Mouse (Mus musculus) brain, embryonic 18.5 days (tissue): ENCODE data around the gene Dazap2.
"Not testable (repeated sequence)": the region's sequence is repeated elsewhere in the genome, so short reads cannot be mapped to it uniquely, and the experiment has no call there.

Source experiments
- DNase-seq: peaks from one replicate; pipeline ENCODE4 v3.0.0-alpha.2; 2012; ENCODE audit warnings: low read depth, low spot score

The Dazap2 gene

DNA sequence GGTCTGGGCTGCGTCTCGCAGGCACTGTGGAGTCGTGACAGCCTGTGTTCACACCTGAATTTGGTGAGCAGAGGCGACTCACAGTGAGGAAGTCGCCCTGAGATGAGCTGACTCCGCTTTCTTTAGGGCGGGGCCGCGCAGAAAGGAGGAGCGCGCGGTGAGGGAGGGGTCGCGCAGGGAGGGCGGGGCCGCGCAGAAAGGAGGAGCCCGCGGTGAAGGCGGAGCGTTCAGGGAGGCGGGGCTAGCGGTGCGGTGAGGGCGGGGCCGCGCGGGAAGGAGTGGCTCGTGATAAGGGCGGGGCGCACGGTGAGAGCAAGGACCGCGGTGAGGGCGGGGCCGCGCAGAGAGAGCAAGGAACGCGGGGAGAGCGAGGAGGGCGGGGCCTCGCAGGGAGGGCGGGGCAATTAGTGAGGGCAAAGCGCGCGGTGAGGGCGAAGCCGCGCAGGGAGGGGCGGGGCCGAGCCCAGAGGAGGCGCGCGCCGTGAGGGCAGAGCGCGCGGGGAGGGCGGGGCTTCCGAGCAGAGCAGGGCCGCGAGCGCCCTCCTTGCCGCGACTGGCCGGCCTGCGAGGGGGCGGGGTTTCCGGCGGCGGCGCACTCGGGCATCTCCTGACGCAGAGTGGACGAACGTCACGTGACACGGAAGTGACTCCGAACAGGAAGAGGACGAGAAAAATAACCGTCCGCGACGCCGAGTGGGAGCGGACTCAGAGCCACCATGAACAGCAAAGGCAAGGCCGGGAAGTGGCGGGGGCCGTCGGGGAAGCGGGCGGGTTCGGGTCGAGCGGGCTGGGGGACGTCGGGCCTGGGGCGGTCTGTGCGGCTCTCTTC is at the start of gene Dazap2:
Dazap2 (plus strand) TSS at position 354 of the 829 bp plus-strand sequence.
- peak; percentile 94 for DNase-seq

DNA sequence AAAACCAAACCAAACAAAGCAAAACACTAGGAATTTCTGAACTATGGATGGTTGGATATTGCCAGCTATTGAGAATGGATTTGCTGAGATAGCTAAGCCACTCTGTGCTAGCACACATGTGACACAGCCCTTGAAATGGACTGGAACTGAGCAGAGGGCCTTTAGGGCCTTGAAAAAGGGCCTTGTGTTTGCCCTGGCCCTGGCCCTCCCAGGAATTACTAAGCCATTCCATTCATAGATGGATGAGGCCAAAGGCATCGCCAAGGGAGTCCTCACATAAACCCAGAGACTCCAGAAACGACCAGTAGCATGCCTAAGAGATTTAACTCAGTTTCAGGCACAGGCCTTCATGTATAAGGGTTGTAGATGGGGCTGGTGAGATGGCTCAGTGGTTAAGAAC is 48.6 kb upstream of the Dazap2 start:
- no peak for DNase-seq

GRCm38 (mm10) chr15:100569239-100569638 is 45.9 kb upstream of the Dazap2 start:
- DNase-seq: no peak

DNA sequence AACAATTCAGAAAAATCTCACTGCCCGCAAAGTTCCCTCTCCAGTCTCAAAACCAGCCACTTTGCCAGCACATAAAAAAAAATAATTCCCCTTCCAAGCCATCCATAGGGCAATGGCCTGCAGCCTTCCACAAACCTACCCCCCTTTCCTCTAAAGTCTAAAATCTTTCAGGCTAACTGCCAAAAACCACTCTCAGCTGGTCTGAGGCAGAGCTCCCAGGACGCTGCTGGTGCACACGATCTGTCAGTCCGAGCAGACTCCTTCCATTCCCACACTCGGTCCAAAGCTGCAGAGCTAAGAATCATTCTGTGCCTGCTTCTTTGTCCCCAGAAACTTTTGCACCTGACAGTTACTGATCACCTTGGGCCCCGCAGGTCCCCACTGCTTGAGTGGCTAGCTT is 41.2 kb upstream of the Dazap2 start:
- DNase-seq: no peak

GRCm38 (mm10) chr15:100574378-100574777 is 40.8 kb upstream of the Dazap2 start:
- no peak for DNase-seq

DNA sequence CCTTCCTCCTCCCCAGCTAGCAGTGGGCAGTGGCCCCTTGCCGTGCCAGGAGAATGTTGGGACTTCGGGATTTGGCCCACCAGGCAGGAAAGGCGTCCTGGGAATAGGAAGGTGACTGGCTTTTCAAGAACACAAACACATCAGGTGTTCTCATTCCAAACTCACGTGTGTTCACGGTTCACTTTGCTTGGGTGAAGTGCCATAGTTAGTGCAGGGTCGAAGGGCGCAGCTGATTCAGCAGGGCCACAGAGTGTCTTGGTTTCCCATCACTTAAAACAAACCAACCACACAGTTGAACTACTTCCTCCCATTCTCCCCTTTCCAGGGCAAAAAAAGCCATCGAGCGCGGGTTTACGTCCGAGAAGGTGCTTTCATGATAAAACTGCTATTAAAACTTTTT is 39.8 kb upstream of the Dazap2 start:
- no peak for DNase-seq

GRCm38 (mm10) chr15:100576392-100576791 is 38.8 kb upstream of the Dazap2 start:
- no peak for DNase-seq

DNA sequence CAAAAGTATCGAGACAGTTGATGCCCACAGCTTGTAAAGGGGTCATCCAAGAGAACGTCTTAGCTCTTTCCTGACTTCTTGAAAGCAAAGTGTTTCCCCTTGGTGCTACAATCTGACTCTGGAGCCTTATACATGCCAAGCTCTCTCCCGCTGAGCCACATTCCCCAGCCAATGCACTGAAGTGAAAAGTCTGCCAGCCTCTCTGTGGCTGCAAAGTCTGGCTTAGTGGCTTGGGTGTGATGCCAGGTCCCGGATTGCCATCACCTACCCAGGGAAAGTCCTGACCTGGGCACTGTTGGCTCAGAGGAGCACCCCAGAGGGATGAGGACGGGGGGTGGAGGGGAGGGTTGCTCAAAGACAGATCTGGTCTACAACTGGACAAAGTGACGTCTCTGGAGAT is 38.3 kb upstream of the Dazap2 start:
- no peak for DNase-seq

DNA sequence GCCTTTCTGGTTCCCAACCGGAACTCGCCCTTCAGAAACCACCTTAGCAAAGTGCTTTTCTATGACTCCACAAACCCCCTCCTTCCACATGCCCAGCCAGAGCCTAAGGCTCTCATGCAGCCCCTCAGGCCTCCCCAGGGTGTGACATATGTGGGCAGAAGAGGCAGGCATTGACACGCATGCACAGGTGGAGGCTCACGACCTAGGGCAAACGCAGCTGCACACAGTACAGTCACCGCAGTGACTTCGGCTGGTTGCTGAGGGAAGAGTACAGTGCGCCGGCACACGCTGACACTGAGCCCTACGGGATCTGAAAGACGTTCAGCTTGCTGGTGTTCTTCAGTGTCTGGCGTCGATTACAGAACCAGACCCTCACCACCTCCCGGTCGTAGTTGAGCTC is 37.2 kb upstream of the Dazap2 start:
- no peak for DNase-seq

- no peak for DNase-seq
Observed at GRCm38 (mm10) chr15:100580108-100580507, 35.0 kb upstream of the Dazap2 start.

DNA sequence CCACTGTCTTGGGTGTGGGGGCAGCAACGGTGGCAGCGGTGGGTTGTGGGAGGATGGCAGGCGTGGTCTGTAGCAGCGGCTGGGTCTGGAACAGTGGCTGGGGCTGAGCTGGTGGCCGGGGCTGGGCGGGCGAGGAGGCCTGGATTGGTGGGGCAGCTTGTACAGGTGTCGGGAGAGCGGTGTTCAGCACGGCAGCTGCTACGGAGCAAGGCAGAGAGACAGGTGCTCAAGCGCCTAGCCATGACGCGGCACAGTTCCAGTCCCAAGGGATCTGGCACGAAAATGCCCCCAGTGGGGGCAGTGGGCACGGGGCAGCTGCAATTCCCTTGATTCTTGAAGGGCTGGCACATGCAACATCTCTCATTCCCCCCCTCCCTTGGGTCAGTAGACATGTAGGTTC is 29.2 kb upstream of the Dazap2 start:
- DNase-seq: no peak

GRCm38 (mm10) chr15:100587166-100587565 is 28.0 kb upstream of the Dazap2 start:
- no peak for DNase-seq

GRCm38 (mm10) chr15:100588297-100588696 is 26.9 kb upstream of the Dazap2 start:
- no peak for DNase-seq

DNA sequence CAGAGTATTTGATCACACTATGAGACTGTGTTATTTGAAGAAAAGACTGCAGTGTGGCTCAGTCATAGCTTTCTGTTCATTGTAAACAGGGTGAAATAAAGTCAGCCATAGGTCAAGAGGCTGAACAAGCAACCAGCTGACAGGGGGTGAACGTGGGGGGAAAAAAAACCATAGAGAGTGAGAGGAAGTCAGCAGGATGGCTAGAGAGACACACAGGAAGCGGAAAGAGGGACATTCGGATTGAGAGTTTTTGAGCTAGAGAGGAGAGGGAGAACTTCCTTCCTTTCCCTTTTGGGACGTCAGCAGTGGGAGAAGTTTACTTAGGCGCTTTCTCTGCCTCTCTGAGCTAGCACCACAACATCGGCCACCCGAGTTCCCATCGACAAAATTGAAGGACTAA is 24.7 kb upstream of the Dazap2 start:
- no peak for DNase-seq

DNA sequence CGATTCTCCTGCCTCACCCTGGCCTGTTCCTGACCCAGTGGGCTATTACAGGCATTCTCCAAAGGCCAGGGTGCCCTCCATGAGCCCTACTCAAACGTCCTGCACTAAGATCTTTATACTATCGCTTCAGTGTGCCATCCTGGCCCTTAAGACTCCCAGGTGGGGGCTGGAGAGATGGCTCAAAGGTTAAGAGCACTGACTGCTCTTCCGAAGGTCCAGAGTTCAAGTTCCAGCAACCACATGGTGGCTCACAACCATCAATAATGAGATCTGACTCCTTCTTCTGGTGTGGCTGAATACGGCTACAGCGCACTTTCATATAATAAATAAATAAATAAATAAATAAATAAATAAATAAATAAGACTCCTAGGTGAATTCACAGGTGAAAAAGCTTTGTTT is 22.3 kb upstream of the Dazap2 start:
- no peak for DNase-seq

DNA sequence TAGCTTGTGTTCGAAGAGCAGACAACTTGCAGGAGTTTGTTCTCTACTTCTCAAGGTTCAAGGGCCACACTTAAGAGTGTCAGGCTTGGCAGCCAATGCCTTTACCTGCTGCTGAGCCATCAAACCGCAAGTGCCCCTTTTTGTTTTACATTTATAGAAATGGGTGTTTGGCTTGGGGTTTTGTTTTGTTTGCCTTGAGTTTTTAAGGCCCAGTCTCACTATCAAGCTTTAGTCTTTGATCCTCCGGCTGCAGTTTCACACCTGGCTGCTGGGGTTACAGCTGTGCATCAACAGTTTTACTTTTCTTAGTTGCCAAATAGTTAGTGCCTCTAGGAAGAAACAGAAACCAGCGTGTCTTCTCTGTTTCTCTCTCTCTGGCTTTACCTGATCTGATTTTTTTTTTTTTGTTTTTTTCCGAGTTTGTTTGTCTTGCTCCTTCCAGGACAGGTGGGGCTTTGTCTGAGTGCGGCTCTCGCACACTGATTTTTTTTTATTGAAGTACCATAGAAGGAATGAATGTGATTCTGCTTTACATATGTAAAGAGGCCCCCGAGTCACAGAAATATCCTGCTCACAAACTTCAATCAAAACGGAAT is 16.8 kb upstream of the Dazap2 start:
- no peak for DNase-seq

DNA sequence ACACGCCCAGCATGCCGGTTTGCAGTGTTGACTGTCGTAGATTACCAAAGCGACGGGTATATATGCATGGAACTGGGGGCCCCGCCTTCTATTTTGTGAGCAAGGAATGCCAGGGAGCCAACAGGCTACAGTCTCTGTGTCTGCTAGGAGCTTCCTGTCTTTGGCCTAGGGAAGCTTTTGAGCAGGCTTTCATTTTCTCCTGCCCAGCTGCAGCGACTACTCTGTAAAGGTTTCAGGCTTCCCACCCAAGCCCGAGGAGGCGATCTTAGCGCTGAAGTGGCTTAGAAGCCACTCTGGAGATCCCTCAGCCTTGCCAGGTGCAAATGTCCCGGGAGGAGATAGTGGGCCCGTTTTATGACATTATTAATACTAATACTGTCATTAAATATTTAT is 16.3 kb upstream of the Dazap2 start:
- DNase-seq: no peak

DNA sequence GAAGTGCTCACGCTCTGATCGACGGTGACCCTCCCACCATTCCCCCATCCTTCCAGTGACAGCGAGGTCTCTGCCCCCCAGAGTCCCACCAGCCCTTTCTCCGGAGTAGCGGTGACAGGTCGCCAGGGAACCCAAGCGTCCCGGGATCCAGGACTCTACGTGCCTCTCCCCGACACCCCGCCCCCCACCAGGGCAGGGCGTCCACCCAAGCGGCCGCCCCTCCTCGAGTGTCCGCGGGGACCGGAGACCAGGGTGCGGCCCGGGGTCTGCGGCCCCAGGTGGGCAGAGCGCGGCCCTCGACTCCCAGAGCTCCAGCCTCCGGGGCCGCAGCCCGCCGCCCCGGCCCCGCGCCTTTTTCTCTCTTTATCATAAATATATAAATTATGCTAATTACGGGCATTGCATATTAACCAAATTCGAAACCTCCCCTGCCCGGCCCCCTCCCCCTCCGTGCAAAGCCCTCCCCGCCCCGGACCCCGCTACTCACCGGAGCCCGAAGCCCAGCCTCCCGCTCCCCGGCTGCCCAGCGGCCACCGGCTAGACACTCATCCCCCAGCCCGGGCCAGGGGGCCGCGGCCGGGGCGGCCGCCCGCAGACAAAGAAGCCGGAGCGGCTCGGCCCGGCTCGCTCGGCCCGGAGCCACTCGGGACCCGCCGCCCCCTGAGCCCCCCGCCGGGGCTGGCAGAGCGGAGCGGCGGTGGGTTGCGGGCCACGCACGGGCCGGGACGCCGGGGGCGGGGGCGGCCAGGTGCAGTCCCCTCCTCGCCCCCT is 15.7 kb upstream of the Dazap2 start, which contains the start of gene Pou6f1:
Pou6f1 (minus strand) TSS at position 709 of the 771 bp plus-strand sequence.
- no peak for DNase-seq

- peak; percentile 76 for DNase-seq
Observed at GRCm38 (mm10) chr15:100600047-100600695, 15.0 kb upstream of the Dazap2 start.

GRCm38 (mm10) chr15:100600696-100601272 is 14.4 kb upstream of the Dazap2 start:
- DNase-seq: no peak

DNA sequence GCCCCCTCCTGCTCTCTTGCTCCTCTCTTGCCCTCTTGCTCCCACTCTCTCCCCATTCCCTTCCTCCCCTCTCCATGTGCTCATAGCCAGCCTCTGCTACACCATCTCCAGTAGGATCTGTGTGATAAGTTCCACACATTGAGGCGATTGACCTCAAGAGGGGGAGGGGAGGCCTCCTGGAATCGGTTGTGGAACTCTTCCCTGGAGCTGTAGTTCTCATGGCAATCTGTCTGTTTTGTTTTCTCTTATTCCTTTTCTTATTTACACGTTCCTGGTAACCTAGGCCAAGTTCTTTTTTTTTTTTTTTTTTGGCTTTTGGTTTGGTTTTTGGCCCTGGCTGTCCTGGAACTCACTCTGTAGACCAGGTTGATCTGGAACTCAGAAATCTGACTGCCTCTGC is 13.5 kb upstream of the Dazap2 start:
- no peak for DNase-seq

DNA sequence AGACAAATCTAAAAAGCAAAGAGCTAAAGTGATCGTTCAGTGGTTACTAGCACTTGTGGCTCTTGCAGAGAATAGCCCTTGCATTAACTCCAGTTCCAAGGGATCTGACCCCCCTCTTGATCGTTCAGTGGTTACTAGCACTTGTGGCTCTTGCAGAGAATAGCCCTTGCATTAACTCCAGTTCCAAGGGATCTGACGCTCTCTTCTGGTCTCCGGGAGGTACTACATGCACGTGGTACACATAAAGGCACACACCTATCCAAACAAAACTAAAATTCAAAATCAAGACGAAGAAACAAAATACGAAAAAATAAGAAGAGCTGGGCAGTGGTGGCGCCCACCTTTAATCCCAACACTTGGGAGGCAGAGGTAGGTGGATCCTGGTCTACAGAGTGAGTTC is 8.5 kb upstream of the Dazap2 start:
- DNase-seq: not testable (repeated sequence)
